Mouse (Mus musculus) E14TG2a.4 (cell line): ENCODE data around the gene Igsf8.

Experiments
- CTCF ChIP-seq: conservative IDR thresholded peaks from 2 replicates; pipeline ENCODE4 v1.5.1; 2014; ENCODE audit warnings: low read length
- NANOG ChIP-seq: IDR thresholded peaks from 2 replicates; pipeline ENCODE4 v1.6.1; 2014; ENCODE audit warnings: borderline replicate concordance, low read length, mixed read lengths

DNA sequence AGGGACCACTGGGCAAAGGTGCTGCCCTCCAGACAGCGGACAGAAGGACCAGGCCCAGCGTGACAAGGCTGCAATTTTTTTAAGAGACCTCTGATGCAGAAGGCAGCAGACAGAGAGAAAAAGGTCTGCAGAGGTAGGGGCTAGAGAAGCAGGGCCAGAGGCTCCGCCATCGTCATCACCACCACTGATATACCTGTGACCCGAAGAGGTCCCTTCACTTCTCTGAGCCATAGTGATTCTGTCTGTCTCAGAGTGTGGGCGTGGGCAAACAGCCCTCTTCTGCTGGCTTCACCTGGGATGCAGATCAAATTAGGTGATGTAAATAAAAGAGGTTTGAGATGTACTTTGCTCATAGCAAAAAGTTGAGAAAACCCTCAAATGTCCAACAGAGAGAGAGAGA is 68.2 kb downstream of the Igsf8 start:
- TF ChIP-seq CTCF = no peak
- no peak for TF ChIP-seq NANOG
